Mouse (Mus musculus): Measurements from ENCODE around the gene Atg4c. TPM values are rescaled to one million over a fixed set of nuclear protein-coding genes. Genes with fewer than 3 reads are reported as not detected.

Atg4c gene
- polyA plus RNA-seq (2017; shearing (Covaris generic)), result 1.6 TPM

GRCm38 (mm10) chr4:99193810-99194582, at the start of gene Atg4c:
Gene Atg4c (plus strand): TSS chr4:99193934.

Other genes with a start within 250 kb of the Atg4c start
- not detected for gene Angptl3, start 163.0 kb upstream of the Atg4c start, polyA plus RNA-seq (2017; shearing (Covaris generic))
- gene Dock7, start 73.0 kb upstream of the Atg4c start, polyA plus RNA-seq (2017; shearing (Covaris generic)), result not detected
- gene Gm12689, start 102.0 kb downstream of the Atg4c start, polyA plus RNA-seq (2017; shearing (Covaris generic)), result not detected

All from activated CD4-positive, CD25-positive, alpha-beta regulatory T cell, adult 9 weeks (primary cell).